Mouse (Mus musculus) ovary, postnatal 36 days (tissue): ENCODE results near the gene Vmn1r87.

ENCODE experiments used
- DNase-seq: peaks from one replicate; pipeline ENCODE4 v3.0.0; 2022; ENCODE audit warnings: low spot score, mixed read lengths

Vmn1r87 gene

DNA sequence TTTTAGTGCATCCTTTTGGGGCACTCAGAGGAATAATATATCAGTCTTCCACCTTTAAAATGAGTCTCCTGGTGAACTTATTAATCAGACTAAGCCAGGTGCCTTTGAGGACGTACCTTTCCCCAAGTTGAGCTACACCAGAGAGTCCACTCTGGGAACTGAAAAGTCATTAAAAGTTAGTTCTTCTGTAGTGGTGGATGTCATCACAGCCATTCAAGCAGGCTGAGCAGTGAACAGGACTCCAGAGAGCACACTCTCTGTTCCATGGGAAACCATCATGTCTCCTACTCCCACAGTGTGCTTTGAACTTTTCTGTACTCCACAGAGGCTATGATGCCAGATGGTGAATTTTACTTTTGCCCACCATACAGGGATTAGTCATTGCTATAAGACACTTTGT is at the start of gene Vmn1r87:
Vmn1r87 (minus strand) TSS at position 101 of the 400 bp plus-strand sequence.
- no peak for DNase-seq

- no peak for DNase-seq
Observed at GRCm38 (mm10) chr7:13159268-13159667, 19.3 kb upstream of the Vmn1r87 start, which contains the start of gene Vmn1r88. Vmn1r88 (plus strand) TSS chr7:13159568.

DNA sequence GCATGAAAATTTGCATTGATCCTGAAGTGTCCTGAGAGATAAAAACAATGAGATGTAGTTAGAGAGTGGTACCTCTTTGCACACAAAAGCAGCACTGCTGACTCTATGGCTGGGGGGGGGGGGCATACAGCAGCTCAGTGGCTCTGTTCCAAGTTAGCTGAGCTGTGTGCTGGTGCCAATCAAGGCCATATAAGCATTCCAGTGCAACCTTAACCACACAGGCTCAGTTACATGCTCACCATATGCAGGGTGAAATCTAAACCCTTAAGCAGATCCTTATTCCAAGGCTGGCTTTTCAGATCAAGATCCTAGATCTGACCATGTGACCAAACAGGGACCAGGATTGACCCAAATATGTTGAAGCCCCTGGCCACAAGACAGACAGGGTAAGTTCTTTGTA is 2.6 kb downstream of the Vmn1r87 start:
- DNase-seq: no peak

- no peak for DNase-seq
Observed at GRCm38 (mm10) chr7:13131856-13132255, 8.1 kb downstream of the Vmn1r87 start.

DNA sequence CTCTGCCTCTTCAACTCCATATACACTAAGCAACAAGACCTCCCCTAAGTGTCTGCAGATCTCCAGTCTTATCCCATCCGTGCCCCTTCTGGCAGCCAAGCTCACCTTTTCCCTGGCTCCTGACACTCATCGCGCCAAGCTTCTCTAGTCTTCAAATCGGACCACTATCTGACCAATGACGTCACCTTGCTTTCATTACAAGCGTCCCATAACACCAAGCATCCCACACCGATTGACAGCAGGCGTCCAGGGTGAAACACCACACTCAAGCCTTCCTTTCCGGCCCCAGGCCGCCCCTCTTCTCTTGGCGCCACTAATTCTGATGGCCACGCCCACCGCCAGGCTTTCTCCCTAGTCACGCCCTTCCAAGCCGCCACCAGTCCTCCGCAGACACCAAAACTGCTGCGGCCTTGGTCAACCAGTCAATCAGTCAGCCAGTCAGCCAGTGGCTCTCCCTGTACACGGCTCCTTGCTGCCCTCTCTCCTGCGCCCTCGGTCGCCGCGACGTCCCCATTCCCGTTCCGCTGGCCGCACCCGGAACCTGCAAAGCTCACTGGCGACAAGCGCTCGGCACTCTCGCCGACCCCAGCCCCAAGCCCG is 16.3 kb downstream of the Vmn1r87 start:
- peak; percentile 6 for DNase-seq

- no peak for DNase-seq
Observed at GRCm38 (mm10) chr7:13119817-13120216, 20.1 kb downstream of the Vmn1r87 start, which contains the start of gene Vmn1r86. Vmn1r86 (minus strand) TSS chr7:13119917.

GRCm38 (mm10) chr7:13095073-13095472 is 44.9 kb downstream of the Vmn1r87 start, which contains the start of gene Vmn1r85:
Vmn1r85 (minus strand) TSS chr7:13095173.
- DNase-seq: no peak
